Mouse (Mus musculus) left cerebral cortex, adult 11 months (tissue): ENCODE measurements at regions not wholly inside any gene's neighbourhood (a gene's known extent, or its start where the extent isn't known, plus 50 kb on each side); places are given as distances from the start of the nearest gene placed in this dataset.

Source experiments
- DNase-seq: peaks from one replicate; pipeline ENCODE4 v3.0.0; 2022; ENCODE audit warnings: low spot score

- no peak for DNase-seq
These were observed 383.8 kb upstream of the Slc30a5 start for GRCm38 (mm10) chr13:101216897-101217480.

DNA sequence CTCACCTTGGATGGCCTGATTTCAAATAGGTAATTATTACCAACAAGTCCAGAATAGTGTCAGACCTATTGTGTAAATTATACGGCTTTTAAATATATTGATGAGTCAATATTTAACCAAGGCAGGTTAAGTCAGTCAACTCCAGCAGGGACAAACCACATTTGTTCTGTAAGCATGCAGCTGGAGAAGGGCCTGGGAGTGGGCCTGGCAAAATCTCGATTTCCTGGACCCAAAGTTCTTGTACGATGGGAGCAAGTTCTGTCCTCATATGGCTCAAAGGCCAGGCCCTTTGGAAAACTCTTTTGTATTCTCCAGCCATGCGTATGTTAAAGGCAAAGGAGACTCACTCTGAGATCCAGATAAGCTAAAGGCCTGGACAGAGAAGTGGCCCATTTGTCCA lies 383.2 kb upstream of the Slc30a5 start:
- DNase-seq, result no peak

- no peak for DNase-seq
These were observed 382.6 kb upstream of the Slc30a5 start for GRCm38 (mm10) chr13:101215792-101216221.

GRCm38 (mm10) chr13:101215131-101215641 lies 382.0 kb upstream of the Slc30a5 start:
- DNase-seq, result no peak

GRCm38 (mm10) chr13:101214094-101214493 lies 380.9 kb upstream of the Slc30a5 start:
- DNase-seq, result no peak

- no peak for DNase-seq
These were observed 380.1 kb upstream of the Slc30a5 start for GRCm38 (mm10) chr13:101213121-101213916.

DNA sequence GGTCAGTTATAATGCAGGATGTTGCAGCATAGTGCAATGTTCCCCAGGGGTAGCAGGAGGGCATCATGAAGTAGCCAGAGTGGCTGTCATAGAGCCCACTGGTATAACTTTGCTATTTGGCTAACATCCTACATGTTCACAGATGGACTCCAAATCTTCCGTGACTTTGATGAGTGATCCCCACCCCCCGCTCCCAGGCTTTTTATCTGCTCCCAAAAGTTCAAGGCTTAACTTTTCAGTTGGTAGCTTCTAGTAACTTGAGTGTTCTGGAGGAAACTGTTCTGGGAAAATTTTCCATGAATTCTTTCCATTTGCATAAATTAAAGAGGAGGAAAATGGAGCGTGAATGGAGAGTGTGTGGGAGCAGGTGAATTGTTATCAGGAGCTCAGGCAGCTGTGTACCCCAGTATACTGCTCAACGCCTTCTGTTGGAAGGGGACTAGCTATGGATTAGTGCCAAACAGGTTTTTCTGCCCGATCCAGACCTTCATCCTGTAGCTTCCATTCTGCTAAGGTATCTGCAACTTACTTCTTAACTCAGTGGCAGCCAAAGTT lies 379.2 kb upstream of the Slc30a5 start:
- DNase-seq, result no peak

GRCm38 (mm10) chr13:101208788-101209187 lies 375.6 kb upstream of the Slc30a5 start:
- DNase-seq, result no peak

- no peak for DNase-seq
These were observed 370.2 kb upstream of the Slc30a5 start for GRCm38 (mm10) chr13:101203463-101203862.

DNA sequence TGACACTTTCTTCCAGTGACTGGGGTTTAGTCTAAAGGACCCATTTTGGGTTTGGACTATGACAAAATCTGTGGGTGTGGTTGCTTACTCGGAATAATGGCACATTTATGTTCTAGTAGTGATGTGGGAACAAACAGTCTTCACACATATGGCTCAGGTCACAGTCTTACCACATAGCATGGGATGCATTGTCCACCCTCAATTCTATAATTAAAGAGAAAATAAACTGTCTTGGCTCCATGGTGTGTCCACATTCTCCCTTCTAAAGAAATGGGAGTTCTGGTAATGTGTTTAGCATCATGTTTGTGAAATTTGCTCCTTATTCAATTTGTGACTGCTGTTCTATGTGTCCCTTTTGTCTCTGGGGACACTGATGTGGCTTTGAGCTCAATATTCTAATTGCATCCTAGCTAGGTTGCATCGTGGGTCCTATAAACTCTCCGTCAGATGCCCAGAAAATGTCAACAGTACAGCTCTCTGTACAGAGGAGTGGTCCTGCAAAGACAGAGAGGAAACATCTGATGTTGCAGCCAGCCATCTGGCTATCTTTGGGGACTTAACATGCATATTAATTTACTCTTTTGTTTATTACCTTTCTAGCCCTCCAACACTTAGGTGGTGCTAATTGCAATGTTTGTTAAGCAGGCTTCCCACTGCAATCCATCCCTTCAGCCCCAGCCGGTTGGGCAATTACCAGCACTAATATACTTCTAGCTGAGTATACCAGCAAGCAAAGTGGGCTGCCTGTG lies 369.5 kb upstream of the Slc30a5 start:
- DNase-seq, result no peak

- no peak for DNase-seq
These were observed 357.1 kb upstream of the Slc30a5 start for GRCm38 (mm10) chr13:101190249-101190830.

DNA sequence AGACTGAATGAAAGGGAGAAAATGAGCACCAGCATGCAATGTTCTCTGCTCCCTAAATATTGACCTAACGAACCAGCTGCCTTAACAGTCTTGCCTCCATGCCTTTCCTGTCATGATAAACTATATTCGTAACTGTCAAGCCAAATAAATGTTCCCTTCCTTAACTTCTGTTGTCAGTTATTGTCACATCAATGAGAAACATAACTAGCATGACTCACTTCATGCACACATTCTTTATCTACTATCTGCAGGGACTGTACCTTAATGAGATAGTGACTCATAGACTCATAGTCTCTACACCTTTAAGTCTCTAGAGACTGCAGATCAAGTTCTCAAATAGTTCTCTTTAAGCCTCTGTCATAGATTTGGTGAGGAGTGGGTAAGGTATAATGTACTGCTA lies 349.2 kb upstream of the Slc30a5 start:
- no peak for DNase-seq

- DNase-seq, result no peak
These were observed 341.9 kb upstream of the Slc30a5 start for GRCm38 (mm10) chr13:101175017-101175689.

- DNase-seq, result no peak
These were observed 328.5 kb upstream of the Slc30a5 start for GRCm38 (mm10) chr13:101161768-101162167.

GRCm38 (mm10) chr13:101159878-101160277 lies 326.7 kb upstream of the Slc30a5 start:
- no peak for DNase-seq

- DNase-seq, result no peak
These were observed 320.5 kb upstream of the Slc30a5 start for GRCm38 (mm10) chr13:101153760-101154159.

DNA sequence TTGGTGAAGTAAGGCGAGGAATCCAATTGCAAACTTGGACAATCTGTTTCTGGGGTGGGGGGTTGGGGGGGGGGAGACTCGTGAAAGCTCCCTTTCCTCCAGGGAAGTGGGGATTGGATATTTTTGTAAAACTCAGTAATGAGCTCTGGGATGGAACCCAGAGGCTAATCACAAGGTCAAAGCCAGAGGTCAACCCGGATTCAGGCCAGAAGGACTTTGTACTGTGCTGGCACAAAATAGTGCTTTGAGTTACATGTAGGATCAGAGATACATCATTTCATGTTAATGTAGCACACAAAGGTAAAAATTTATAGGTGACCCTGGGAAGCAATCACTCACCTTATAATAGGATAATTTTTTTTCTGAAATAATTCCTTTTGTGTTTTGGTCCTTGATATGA lies 309.5 kb upstream of the Slc30a5 start:
- no peak for DNase-seq

GRCm38 (mm10) chr13:101142104-101142735 lies 309.0 kb upstream of the Slc30a5 start:
- no peak for DNase-seq

DNA sequence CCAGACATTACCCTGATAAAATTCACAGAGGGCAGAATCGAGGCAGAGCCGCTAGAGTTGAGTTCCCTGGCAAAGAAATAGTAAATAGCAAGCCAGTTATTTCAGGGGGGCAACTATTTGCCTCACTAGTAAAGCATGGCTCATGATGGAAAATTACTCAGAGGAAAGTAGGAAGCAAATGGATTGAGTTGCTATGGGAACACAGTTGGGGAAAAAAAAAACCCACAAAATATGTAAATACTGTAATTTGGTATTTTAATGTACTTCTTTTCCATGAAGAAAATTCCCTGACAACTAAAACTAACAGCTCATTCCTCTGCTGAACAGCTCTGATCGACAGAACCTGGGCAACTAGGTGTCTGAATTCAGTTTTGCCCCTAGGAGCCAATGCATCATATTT lies 296.2 kb upstream of the Slc30a5 start:
- DNase-seq, result no peak

DNA sequence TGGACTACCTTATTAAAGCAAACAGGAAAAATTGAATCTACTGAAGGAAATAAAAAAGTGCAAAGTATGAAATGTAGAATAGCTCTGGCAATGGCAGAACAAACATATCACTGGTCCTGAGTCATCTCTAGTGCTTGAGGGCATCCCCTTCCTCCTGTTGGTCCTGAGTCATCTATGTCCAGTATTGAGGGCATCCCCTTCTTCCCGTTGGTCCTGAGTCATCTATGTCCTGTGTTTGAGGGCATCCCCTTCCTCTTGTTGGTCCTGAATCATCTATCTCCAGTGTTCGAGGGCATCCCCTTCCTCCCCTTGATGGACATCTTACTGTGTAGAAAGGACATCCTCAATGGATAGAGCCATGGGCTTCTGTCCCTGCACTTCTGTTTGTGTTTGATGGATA lies 294.6 kb upstream of the Slc30a5 start:
- no peak for DNase-seq

- DNase-seq, result no peak
These were observed 294.0 kb upstream of the Slc30a5 start for GRCm38 (mm10) chr13:101127262-101127661.
